Mouse (Mus musculus) B cell, adult 2 months (primary cell): ENCODE data around the gene Olfr1392.
A peak's percentile ranks its signal among the peaks of the same experiment; 100 is the strongest.
"Not testable (repeated sequence)": the region's sequence is repeated elsewhere in the genome, so short reads cannot be mapped to it uniquely, and the experiment has no call there.

Experiments used
- DNase-seq, 2 experiments: peaks; one replicate each; pipeline ENCODE4 v3.0.0; 2022

Gene Olfr1392

DNA sequence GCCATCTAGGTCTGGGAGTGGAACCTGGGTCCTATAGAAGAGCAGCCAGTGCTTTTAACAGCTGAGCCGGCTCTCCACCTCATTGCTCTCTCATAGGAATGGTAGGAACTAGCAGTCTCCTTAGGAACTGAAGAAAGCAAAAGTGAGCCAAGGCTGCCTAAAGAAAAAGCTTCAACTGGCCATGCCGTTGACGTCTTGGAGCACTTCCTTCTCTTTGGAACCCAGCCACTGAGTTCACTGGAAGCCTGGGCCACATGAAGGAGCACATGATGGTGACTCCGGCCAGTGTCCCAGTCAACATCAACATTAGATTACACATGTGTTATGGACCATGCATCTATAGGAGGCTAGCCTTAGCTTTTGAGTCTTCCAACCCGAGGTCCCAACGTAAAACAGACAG lies 32.0 kb upstream of the Olfr1392 start:
- no peak for DNase-seq

DNA sequence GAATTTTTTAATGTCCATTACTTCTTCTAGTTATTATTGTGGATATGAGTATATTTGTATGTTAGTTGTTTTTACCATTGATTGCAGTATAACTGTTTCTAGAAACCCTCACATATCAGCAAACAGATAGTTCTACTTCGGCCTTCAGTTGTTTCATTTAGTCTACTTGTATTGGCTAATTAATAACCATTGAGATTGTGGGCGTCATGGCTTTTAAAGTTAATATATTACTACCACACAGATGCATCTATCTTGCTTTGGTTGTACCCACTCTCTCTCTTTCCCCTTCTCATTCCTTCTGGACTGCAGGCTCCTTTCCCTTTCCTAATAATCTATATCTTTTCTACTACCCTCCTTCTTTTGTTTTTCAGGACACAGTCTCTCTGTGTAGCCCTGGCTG lies 25.8 kb upstream of the Olfr1392 start:
- DNase-seq: no peak

DNA sequence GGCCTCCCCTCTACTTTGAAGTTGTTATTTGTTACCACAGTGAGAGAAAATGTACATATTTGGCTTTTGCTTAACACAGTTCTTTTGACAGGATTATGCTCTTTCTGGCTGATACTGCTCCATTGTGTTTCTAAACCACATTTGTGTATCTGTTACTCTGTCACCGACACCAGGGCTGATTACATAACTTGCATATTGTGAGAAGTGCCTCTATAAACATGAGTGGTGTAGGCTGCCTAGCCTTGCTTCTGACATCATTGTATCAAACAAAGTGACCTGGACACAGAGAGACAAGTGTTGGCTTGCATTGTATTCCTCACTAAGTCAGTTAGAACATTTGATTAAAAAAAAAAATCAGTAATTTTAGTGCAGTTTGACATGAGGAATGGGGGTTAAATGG lies 25.3 kb upstream of the Olfr1392 start:
- no peak for DNase-seq

DNA sequence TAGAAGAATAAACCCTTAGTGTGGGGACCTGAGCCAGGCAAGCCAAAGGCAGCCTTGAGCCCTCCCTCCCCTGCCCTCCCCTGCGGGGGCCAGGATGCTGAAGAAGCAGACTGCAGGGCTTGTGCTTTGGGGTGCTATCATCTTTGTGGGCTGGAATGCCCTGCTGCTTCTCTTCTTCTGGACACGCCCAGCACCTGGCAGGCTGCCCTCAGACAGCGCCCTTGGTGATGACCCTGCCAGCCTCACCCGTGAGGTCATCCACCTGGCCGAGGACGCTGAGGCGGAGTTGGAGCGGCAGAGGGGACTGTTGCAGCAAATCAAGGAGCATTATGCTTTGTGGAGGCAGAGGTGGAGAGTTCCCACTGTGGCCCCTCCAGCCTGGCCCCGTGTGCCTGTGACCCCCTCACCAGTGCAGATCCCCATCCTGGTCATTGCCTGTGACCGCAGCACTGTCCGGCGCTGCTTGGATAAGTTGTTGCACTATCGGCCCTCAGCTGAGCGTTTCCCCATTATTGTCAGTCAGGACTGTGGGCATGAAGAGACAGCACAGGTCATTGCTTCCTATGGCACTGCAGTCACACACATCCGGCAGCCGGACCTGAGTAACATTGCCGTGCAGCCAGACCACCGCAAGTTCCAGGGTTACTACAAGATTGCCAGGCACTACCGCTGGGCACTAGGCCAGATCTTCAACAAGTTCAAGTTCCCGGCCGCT lies 24.3 kb upstream of the Olfr1392 start:
- DNase-seq: no peak

DNA sequence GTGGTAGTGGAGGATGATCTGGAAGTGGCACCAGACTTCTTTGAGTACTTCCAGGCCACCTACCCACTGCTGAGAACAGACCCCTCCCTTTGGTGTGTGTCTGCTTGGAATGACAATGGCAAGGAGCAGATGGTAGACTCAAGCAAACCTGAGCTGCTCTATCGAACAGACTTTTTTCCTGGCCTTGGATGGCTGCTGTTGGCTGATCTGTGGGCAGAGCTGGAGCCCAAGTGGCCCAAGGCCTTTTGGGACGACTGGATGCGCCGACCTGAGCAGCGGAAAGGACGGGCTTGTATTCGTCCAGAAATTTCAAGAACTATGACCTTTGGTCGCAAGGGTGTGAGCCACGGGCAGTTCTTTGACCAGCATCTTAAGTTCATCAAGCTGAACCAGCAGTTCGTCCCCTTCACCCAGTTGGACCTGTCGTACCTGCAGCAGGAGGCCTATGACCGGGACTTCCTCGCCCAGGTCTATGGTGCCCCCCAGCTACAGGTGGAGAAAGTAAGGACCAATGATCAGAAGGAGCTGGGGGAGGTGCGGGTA lies 23.7 kb upstream of the Olfr1392 start:
- no peak for DNase-seq

DNA sequence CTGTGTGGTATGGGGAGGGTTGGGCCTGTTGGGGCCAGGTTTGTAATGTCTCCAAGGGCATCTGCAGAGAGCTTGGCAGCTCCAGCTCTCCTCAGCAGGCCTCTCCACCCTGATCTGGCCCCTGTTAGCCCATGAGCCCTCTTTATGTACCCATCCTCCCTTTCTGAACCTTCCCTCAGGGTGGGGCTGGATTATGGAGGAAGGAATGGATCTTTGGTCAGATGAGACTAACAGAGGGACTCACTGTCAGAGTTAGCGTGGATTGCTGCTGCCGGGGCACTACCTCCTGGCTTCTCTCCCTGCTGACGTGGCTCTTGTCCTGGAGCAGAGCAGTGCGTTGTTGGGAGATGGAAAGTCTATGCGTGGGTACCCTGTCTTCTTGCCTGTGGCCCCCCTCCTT lies 22.8 kb upstream of the Olfr1392 start:
- DNase-seq: no peak

DNA sequence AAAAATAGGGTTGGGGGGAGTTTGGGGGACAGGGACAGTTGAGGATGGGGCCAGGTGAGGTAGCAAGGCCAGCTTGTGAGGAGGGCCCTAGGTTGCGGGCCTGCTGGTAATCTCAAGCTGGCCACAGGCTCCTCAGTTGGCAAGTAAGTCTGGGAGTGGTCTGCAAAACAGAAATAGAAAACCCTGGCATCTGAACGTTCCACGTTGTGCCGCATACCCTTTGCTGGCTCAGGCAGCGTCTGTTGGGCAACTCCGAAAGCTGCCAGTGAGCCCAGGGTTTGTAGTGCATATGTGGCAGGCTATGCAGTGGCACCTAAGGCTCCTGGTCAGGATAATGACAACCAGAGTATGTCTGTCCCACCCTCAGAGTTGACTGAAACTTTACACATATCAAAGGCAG lies 21.9 kb upstream of the Olfr1392 start:
- no peak for DNase-seq

DNA sequence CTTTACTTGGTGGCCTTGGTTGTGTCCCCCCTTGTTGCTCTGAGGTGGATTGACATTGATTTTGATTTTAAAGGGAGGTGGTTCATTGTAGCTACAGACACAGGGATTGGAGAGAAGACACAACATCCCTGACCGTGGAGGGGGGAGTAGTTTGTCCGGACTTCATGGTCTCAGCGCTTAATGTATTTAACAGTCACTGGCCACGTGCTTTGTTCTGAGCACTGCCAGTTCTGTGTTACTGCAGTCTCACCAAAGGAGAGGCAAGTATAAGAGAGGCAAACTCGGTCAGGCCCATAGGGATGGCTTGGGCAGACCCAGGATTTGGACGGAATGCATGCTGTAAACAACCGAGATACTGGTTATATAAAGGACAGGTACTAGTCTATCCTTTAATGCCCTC lies 21.0 kb upstream of the Olfr1392 start:
- DNase-seq: no peak

DNA sequence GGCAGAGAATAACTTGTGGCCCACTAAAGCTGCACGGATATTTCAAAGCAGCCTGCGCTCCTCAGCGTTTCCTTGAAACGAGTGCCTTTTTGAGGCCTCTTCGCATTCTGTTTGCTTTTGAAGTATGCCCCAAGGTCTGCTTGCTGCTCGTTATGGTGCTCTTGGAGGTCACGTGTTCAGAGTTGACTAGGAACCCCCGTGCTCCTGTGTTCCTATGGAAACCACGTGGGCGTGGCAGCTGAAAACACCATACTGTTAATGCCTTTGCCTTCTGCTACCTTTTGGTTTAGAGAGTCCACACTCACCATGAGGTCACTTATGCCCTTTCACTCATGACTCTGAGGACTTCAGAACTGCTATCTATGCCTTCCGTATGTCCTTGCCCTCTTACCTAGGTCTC lies 20.5 kb upstream of the Olfr1392 start:
- no peak for DNase-seq

DNA sequence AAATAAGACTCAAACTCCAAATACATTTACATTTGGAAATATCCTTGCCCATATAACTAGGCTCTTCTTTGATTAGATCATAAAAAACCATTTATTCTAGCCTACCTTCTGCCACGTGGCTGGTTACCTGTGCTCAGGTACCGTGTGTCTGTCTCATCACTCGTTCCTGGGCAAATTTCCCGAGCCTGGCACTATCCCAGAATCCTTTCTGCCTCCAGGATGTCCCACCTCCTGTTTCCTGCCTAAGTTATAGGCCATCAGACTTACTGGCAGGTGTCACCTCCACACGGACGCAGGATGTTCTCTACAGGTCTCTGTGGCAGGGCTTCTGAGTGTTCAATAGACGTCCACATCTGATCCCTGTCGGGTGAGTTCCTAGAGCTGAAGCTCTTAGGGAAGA lies 20.0 kb upstream of the Olfr1392 start:
- DNase-seq: no peak

DNA sequence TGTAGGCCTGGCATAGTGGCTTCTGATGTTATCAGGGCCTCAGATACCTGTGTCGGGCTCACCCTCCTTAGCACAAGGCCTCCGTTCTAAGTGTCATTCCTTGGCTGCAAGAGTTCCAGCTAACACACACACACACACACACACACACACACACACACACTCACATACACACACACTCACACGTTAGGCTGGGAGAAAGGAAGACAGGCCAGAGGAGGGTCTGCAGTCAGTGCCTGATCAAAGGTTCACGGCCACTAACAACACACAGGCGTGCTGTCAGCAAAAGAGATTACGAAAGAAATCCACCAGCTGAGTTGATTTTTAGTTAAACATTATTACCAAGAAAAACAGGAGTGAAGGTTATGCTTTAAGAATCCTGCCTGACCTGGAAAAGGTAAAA lies 18.4 kb upstream of the Olfr1392 start:
- DNase-seq: no peak

DNA sequence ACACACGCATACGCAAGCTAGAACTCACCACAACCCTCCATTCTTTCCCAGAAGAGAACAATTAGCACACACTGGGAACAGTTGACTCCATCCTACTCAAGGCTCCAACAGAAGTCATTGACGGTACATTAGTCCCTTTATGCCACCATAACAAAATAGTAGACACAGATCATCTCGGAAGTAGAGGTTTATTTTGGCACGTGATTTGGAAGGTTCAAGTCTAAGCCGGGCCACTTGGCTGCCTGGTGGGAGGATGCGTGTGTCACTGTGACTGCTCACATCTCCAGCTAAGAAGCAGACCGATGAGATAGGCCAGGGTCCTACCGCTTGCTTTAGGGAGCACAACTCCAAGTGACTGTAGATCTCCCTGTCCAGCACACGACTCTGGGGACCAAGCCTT lies 17.8 kb upstream of the Olfr1392 start:
- DNase-seq: no peak

DNA sequence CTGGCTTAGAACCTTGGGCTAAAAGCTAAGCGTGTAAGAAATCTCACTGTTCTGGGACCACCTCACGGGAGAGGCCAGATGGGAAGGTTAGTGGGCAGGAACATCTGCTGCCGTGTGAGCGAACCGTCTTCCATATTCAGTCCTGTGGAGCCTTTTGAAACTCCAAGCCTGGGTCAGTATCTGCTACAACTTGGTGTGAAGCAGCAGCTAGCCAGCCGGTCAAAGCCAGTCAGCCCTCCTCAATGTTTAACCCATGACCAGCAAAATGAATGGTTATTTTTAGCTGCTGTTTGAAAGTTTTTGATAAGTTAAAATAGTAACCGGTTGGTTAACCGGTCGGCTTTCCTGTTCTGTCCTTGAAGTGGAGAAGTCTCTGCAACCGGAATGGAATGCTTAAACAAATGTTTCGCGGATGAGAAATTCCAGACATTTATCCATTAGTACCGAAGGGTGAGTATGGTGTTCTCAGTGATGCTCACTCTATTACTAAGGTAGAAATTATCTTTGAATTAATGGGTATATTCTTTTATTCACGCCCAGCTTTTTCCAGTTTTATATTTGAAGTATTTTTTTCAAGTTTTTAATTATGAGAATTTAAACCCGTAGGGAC lies 17.0 kb upstream of the Olfr1392 start:
- no peak for DNase-seq

DNA sequence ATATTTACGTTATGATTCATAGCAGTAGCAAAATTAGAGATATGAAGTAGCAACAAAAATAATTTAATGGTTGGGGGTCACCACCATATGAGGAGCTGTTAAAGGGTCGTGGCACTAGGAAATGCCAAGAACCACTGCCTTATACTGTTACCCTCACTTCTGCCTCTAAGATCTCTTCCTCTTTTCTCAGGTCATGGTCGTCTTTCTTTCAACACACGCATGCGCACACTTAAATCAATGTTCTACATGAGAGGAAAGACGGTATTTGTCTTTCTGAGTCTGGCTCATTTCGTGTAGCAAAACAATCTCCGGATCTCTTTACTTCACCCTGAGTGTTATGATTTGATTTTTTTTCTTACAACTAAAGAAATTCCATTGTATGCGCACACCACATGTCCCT lies 15.3 kb upstream of the Olfr1392 start:
- peak; percentile 40 to 50 for DNase-seq

DNA sequence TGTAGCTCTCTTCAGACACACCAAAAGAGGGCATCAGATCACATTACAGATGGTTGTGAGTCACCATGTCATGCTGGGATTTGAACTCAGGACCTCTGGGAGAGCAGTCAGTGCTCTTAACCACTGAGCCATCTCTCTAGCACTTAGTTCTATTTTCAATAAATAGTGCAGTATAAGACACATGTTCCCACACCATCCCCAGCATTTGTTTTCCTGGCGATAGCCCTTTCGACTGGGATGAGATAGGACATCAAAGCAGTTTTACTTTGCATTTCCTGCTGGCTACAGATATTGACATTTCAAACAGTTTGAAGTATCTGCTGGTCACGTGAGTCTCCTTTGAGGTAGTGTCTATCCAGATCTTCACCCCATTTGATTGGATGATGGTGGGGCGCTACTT lies 14.7 kb upstream of the Olfr1392 start:
- DNase-seq: no peak

DNA sequence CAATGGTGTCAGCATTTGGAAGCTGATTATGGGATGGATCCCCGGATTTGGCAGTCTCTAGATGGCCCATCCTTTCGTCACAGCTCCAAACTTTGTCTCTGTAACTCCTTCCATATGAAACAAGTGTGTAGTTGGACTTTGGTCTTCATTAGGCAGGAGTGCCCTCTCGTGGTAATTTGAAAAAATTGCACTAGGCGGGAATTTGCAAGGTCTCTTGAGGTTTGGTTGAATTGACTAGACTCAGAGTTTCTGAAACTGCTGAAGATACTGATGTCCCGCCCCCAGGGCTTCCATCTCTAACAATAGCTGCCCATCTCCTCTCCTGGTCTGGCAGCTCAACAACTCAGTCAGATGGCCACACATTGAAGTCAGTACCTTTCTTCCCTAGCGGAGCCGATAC lies 13.7 kb upstream of the Olfr1392 start:
- DNase-seq: peak; percentile 69 to 74

DNA sequence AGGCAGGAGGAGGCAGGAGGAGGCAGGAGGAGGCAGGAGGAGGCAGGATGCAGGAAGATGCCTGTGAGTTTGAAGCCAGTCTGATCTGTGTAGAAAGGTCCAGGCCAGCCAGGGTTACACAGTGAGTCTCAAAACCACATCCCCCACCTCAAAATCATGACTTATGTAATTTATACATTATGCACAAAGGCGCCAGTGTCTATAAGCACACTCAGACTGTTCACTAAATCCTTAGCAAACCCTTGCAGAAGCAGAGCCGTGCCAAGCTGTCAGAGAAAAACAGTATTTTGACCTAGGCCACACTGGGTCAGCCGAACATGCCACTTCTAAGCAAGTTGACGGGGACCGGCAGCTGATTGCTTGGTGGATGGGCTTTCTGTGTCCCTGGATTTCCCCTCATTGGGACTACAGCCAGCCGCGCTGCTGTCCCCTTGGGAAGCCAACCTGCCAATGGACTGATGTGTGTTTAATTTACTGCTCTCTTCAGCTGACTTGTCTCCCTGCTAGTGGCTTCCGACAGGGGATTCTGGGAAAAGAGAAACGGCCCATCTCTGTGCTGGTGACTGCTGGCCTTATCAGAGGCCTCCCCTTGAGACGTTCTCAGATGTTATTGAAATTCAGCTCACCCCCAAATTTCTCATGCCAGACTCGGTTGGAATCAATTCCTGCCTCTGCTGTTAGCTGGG lies 11.1 kb upstream of the Olfr1392 start:
- no peak for DNase-seq

DNA sequence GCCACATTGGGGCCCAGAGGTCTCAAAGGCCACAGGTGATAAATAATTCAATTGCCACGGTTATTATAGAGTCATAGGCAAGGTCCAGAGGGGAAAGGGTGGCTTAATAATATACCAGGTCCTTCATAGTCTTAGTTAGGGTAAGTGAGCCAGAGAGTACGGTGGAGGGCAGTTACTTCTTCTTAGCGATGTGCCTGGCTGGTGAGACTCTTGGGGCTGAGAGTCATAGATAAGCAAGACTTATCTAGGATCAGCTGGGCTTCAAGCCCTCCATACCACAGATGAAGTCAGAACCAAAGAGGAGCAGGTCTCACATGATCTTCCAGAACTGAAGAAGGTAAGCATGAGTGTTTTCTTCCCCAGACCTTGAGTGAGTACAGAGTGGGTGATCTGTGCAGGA lies 6.9 kb upstream of the Olfr1392 start, which contains the start of gene Olfr1393:
Gene Olfr1393, plus strand, starts transcription at position 83 of the 400 bp plus-strand sequence.
- DNase-seq: no peak

DNA sequence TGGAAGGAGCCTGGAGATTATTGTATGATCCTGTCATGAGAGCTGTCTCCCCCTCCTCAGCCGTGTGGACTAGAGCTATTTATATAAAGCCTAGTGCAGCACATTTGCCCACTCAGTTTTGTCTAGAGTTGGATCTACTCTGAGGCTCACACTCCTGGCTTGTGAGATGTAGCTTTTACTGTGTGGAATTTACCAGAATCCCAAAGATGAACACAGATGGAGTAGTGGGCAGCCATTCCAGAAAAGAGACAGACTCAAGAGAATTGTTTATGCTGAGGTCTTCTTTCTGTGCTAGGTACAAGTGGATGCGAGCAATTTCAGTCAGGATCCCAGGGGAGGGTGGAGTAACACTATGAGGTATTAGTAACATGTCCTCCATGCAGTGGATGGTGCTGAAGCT lies 2.2 kb downstream of the Olfr1392 start:
- DNase-seq: no peak

DNA sequence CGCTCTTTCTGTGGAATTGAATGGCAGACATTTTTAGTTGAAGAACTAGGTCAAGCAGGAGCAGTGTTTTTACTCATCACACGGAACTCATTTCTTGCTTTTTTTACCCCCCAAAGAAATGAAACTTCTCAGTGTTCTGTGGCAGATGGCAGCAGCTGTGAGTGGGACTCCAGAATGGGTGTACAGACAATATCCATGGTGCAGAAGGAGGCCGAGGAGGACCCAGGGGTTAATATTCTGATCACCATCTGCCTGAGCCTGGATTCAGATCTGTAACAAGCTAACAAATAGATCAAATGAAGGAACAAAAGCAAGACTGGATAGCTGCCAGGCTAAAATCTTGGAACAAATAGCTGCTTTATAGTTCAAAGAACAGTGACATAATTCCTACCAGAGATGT lies 7.7 kb downstream of the Olfr1392 start:
- no peak for DNase-seq

DNA sequence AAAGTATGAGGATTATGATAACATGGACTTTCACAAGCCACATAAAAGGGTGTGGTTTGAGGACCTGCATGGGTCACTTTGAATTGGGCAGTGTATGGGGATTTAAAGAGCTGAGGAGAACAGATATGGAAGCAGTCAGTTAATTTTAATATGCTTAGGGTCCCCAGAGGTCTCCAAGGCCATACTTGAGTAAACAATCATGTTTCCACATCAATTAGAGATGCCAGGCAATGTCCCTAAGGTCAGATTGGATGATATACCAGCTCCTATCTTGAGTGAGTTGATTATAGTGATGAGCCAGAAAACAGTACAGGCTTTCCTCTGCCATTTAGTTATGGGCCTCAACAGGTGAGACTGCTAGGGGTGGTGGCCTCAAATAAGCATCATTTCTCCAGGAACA lies 19.4 kb downstream of the Olfr1392 start, which contains the start of gene Olfr10:
Gene Olfr10, plus strand, starts transcription at position 301 of the 400 bp plus-strand sequence.
- DNase-seq: no peak

DNA sequence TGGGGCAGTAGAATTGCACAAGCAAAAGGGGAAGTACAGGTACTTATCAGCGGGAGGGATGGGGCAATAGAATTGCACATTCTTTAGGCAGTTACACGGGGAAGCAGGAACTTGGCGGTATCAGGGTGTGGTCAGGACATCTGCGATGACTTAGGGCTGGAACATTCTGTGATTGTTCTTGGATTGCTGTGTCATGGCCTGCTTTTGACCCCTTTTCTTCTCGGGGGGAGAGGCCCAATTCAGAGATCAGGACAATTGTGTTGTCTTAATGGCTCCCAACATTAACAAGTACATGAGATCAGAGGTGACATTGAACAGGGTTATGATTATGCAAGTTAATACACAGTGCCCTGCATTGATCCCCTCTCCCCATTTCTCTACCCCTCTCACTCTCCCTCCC lies 23.5 kb downstream of the Olfr1392 start:
- not testable (repeated sequence) for DNase-seq

DNA sequence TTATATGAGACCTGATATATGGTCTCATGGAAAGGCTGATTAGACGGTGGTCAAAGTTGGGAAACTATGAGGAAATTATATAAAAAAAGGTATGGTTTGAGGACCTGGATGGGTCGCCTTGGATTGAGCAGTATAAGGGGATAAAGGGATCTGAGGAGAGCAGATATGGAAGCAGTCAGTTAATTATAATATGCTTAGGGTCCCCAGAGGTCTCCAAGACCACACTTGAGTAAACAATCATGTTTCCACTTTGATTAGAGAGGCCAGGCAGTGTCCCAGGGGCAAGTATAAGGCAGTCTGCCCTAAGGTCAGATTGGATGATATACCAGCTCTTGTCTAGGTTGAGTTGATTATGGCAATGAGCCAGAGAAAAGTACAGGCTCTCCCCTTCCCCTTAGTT lies 37.4 kb downstream of the Olfr1392 start, which contains the start of gene Olfr1391:
Gene Olfr1391, plus strand, starts transcription at position 301 of the 400 bp plus-strand sequence.
- DNase-seq: no peak

DNA sequence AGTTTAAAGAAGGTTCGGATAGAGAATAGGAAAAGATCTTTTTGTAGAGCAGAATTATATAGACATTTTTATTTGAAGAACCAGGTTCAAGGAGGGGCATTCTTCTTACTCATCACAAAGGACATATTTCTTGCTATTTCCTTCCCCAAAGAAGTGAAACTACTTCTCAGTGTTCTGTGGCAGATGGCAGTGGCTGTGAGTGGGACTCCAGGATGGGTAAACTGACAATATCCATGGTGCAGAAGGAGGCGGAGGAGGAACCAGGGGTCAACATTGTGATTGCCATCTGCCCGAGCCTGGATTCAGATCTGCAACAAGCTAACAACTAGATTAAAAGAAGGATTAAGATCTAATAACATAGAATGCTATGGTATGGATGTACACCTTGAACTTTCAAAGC lies 41.6 kb downstream of the Olfr1392 start:
- DNase-seq: no peak
